In the genomic region with DNA sequence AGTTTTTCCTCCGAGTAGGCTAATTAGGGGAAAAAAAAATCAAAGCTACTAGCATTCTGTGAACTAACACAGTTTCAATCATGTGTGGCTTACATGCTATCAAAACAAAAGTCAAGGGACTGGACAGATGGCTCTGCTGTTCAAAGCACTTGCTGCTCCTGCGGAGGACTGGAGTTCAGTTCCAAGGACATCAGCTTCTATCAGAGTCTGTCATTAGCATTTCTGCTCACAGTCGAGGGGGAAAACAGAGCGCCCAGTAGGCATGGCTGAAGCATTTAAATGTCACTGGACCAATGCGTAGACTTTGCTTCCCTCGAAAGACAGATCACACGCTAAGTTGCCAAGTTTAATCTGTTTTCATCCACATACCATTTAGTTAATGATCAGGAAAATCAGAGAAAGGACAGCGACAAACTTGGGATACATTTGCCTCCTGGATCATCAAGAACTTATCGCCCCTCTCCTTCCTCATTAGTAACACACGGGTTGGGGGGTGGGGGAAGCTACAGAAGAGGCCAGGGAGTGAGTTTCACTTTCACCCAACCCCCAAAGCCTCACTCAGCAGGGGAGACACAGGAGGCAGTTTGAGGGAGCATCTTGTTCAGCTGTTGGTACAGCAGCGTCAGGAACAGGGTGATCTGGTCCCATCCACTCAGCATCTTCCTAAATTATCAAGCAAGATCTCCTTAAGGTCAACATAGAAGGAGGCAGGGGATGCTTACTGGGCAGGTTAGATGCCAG, we compare ENCODE assay signal across 7 mouse cellular contexts.
DNase-seq lines count a peak whose midpoint lies in the region; ATAC-seq lines count a peak whose summit lies in the region.

No protein-coding gene starts in this region.

- H3K9ac ChIP-seq in hindbrain, embryonic 11.5 days (ENCODE audit: low read depth, low read length) = no peak overlapping the region
- no peak overlapping the region for H3K9ac ChIP-seq in midbrain, embryonic 13.5 days (replicated peaks)
- H3K9ac ChIP-seq in midbrain, embryonic 16.5 days (ENCODE audit: low read depth, low read length) = no peak overlapping the region
- no peak overlapping the region for H3K9ac ChIP-seq in hindbrain, embryonic 14.5 days

- 55% methylated on average over 11 of the region's 11 CpGs for WGBS in hindbrain, embryonic 10.5 days
- 50% methylated on average over 11 of the region's 11 CpGs for WGBS in hindbrain, embryonic 11.5 days
- WGBS in midbrain, embryonic 13.5 days = 38% methylated on average over 11 of the region's 11 CpGs
- 36% methylated on average over 11 of the region's 11 CpGs for WGBS in midbrain, embryonic 16.5 days
- WGBS in hindbrain, embryonic 14.5 days = 30% methylated on average over 11 of the region's 11 CpGs

- H3K27ac ChIP-seq in hindbrain, embryonic 10.5 days = 0 out of 2 replicates have a peak overlapping the region, but pooled peaks have one; percentile 62
- no peak overlapping the region for H3K27ac ChIP-seq in hindbrain, embryonic 11.5 days (ENCODE audit: low read depth, low read length)
- 0 out of 2 replicates have a peak overlapping the region, but pooled peaks have one; percentile 35 for H3K27ac ChIP-seq in midbrain, embryonic 13.5 days
- no peak overlapping the region for H3K27ac ChIP-seq in midbrain, embryonic 16.5 days (ENCODE audit: low read length)
- H3K27ac ChIP-seq in hindbrain, embryonic 14.5 days = peak overlapping the region; percentile 47; the same call in 1 of the 2 replicates

- H3K4me2 ChIP-seq in hindbrain, embryonic 11.5 days (replicated peaks; ENCODE audit: low read depth, low read length) = no peak overlapping the region
- no peak overlapping the region for H3K4me2 ChIP-seq in midbrain, embryonic 13.5 days (replicated peaks)
- no peak overlapping the region for H3K4me2 ChIP-seq in midbrain, embryonic 16.5 days (ENCODE audit: low read length)
- H3K4me2 ChIP-seq in hindbrain, embryonic 14.5 days (replicated peaks) = no peak overlapping the region

- ATAC-seq in hindbrain, embryonic 11.5 days (ENCODE audit: low FRiP score) = no peak
- no peak for ATAC-seq in midbrain, embryonic 13.5 days
- no peak for ATAC-seq in midbrain, embryonic 16.5 days
- ATAC-seq in hindbrain, embryonic 14.5 days (ENCODE audit: low FRiP score) = no peak

- no peak overlapping the region for H3K4me3 ChIP-seq in hindbrain, embryonic 10.5 days
- H3K4me3 ChIP-seq in hindbrain, embryonic 11.5 days (ENCODE audit: low read depth, low read length) = no peak overlapping the region
- H3K4me3 ChIP-seq in midbrain, embryonic 13.5 days (replicated peaks) = no peak overlapping the region
- H3K4me3 ChIP-seq in midbrain, embryonic 16.5 days (ENCODE audit: low read depth, low read length) = no peak overlapping the region
- no peak overlapping the region for H3K4me3 ChIP-seq in hindbrain, embryonic 14.5 days (replicated peaks; ENCODE audit: low read length)

- H3K27me3 ChIP-seq in hindbrain, embryonic 10.5 days (ENCODE audit: insufficient read depth, poor library complexity, severe bottlenecking) = no peaks in the 10 kb centered on the region
- H3K27me3 ChIP-seq in hindbrain, embryonic 11.5 days (ENCODE audit: control insufficient read depth, insufficient read depth, low read length) = no peaks in the 10 kb centered on the region
- H3K27me3 ChIP-seq in midbrain, embryonic 13.5 days = 0 out of 2 replicates have a peak, but pooled peaks cover 3% of the 10 kb centered on the region
- H3K27me3 ChIP-seq in midbrain, embryonic 16.5 days (ENCODE audit: control insufficient read depth, insufficient read depth, low read depth, low read length) = no peaks in the 10 kb centered on the region
- H3K27me3 ChIP-seq in hindbrain, embryonic 14.5 days (ENCODE audit: control insufficient read depth, insufficient read depth, low read length) = no peaks in the 10 kb centered on the region

- peaks cover 35% of the 10 kb centered on the region for H3K4me1 ChIP-seq in hindbrain, embryonic 10.5 days (replicated peaks)
- no peaks in the 10 kb centered on the region for H3K4me1 ChIP-seq in hindbrain, embryonic 11.5 days (replicated peaks; ENCODE audit: control insufficient read depth, insufficient read depth, low read length)
- peaks cover 25% of the 10 kb centered on the region for H3K4me1 ChIP-seq in midbrain, embryonic 13.5 days (replicated peaks)
- peaks cover 12% of the 10 kb centered on the region for H3K4me1 ChIP-seq in midbrain, embryonic 16.5 days (ENCODE audit: control insufficient read depth, insufficient read depth, low read length)
- H3K4me1 ChIP-seq in hindbrain, embryonic 14.5 days (replicated peaks; ENCODE audit: control insufficient read depth, insufficient read depth, low read length) = peaks cover 38% of the 10 kb centered on the region

- H3K9me3 ChIP-seq in hindbrain, embryonic 10.5 days = no peaks in the 10 kb centered on the region
- no peaks in the 10 kb centered on the region for H3K9me3 ChIP-seq in hindbrain, embryonic 11.5 days (ENCODE audit: control insufficient read depth, low read length)
- H3K9me3 ChIP-seq in midbrain, embryonic 13.5 days = no peaks in the 10 kb centered on the region
- no peaks in the 10 kb centered on the region for H3K9me3 ChIP-seq in midbrain, embryonic 16.5 days (replicated peaks; ENCODE audit: control insufficient read depth, low read length, poor library complexity, severe bottlenecking)
- H3K9me3 ChIP-seq in hindbrain, embryonic 14.5 days (ENCODE audit: control insufficient read depth, low read length) = no peaks in the 10 kb centered on the region

- no peaks in the 10 kb centered on the region for H3K36me3 ChIP-seq in hindbrain, embryonic 10.5 days
- H3K36me3 ChIP-seq in hindbrain, embryonic 11.5 days (ENCODE audit: control insufficient read depth, insufficient read depth, low read length) = no peaks in the 10 kb centered on the region
- H3K36me3 ChIP-seq in midbrain, embryonic 13.5 days = no peaks in the 10 kb centered on the region
- no peaks in the 10 kb centered on the region for H3K36me3 ChIP-seq in midbrain, embryonic 16.5 days (ENCODE audit: control insufficient read depth, insufficient read depth, low read length)
- no peaks in the 10 kb centered on the region for H3K36me3 ChIP-seq in hindbrain, embryonic 14.5 days (replicated peaks; ENCODE audit: control insufficient read depth, insufficient read depth)

- no peak for DNase-seq in hindbrain, embryonic 10.5 days (ENCODE audit: low spot score)
- no peak for DNase-seq in hindbrain, embryonic 11.5 days (ENCODE audit: low spot score)
- DNase-seq in hindbrain, embryonic 14.5 days (ENCODE audit: low spot score) = no peak
- peak; percentile 56 for DNase-seq in thymus, postnatal 4 days
- DNase-seq in layer of hippocampus, postnatal 14 days (ENCODE audit: low spot score in 2 of 2) = no peak

Comparison
In these comparisons a context has a peak if more than half of its experiments do, and no peak if none do; other contexts are left out.
1. H3K27ac ChIP-seq: peak in hindbrain, embryonic 10.5 days (single experiment), midbrain, embryonic 13.5 days (single experiment) and hindbrain, embryonic 14.5 days (single experiment); none in hindbrain, embryonic 11.5 days (single experiment) and midbrain, embryonic 16.5 days (single experiment).